Mouse (Mus musculus) myocyte (in vitro differentiated cells): ENCODE data around the gene Cdkn1b. TPM values are rescaled to one million over a fixed set of nuclear protein-coding genes. Genes with fewer than 3 reads are reported as not detected.
A peak's percentile ranks its signal among the peaks of the same experiment; 100 is the strongest.

Source experiments
- H3K27me3 ChIP-seq: one replicate; pipeline ENCODE4 v1.6.1; 2011; ENCODE audit not compliant: control insufficient read depth, insufficient read depth, insufficient read length
- H3K36me3 ChIP-seq: one replicate; pipeline ENCODE4 v1.6.1; 2011; ENCODE audit not compliant: control insufficient read depth, insufficient read depth
- H3K4me2 ChIP-seq: one replicate; pipeline ENCODE4 v1.6.1; 2011; ENCODE audit warnings: low read depth, control low read depth
- H3K4me3 ChIP-seq: one replicate; pipeline ENCODE4 v1.5.1; 2011; ENCODE audit warnings: mild to moderate bottlenecking, control low read depth, moderate library complexity
- H3K79me2 ChIP-seq: one replicate; pipeline ENCODE4 v1.6.1; 2011; ENCODE audit not compliant: control insufficient read depth, insufficient read depth
- H3ac ChIP-seq: one replicate; pipeline ENCODE4 v1.6.1; 2011; ENCODE audit not compliant: control insufficient read depth, insufficient read length
- CEBPB ChIP-seq: IDR thresholded peaks from 2 replicates; pipeline ENCODE4 v1.6.1; 2011; ENCODE audit warnings: mild to moderate bottlenecking, moderate library complexity; ENCODE audit not compliant: poor library complexity, insufficient read depth, severe bottlenecking
- E2F4 ChIP-seq: IDR thresholded peaks from one replicate; pipeline ENCODE4 v1.6.1; 2011; ENCODE audit warnings: mild to moderate bottlenecking, control low read depth, moderate library complexity; ENCODE audit not compliant: insufficient read depth
- MAX ChIP-seq: IDR thresholded peaks from one replicate; pipeline ENCODE4 v1.6.1; 2011; ENCODE audit warnings: low read depth, mild to moderate bottlenecking, control low read depth
- MYOD1 ChIP-seq, 3 experiments: IDR thresholded peaks; one replicate each; pipeline ENCODE4 v1.6.1; 2011; ENCODE audit warnings: control low read depth in 2 of 3, low read depth in 2 of 3, mild to moderate bottlenecking in 2 of 3, moderate library complexity in 1 of 3; ENCODE audit not compliant: insufficient read length in 2 of 3, control insufficient read depth in 1 of 3
- MYOG ChIP-seq, 3 experiments: IDR thresholded peaks; one replicate each; pipeline ENCODE4 v1.6.1; 2011; ENCODE audit warnings: control low read depth in 2 of 3, low read depth in 2 of 3, mild to moderate bottlenecking in 2 of 3; ENCODE audit not compliant: insufficient read length in 2 of 3, control insufficient read depth in 1 of 3, insufficient read depth in 1 of 3
- POLR2A ChIP-seq: IDR thresholded peaks from one replicate; pipeline ENCODE4 v1.6.1; 2011; ENCODE audit warnings: low read depth, mild to moderate bottlenecking, control low read depth, moderate library complexity; ENCODE audit not compliant: insufficient read length
- POLR2AphosphoS2 ChIP-seq: IDR thresholded peaks from one replicate; pipeline ENCODE4 v1.6.1; 2011; ENCODE audit warnings: low read depth, control low read depth; ENCODE audit not compliant: insufficient read length
- REST ChIP-seq: IDR thresholded peaks from one replicate; pipeline ENCODE4 v1.6.1; 2011; ENCODE audit warnings: mild to moderate bottlenecking, control low read depth, moderate library complexity; ENCODE audit not compliant: insufficient read depth, insufficient read length
- SRF ChIP-seq: IDR thresholded peaks from one replicate; pipeline ENCODE4 v1.6.1; 2011; ENCODE audit warnings: low read depth; ENCODE audit not compliant: control insufficient read depth, insufficient read length
- TCF12 ChIP-seq: IDR thresholded peaks from one replicate; pipeline ENCODE4 v1.6.1; 2011; ENCODE audit warnings: mild to moderate bottlenecking, control low read depth; ENCODE audit not compliant: poor library complexity, insufficient read depth, severe bottlenecking
- TCF3 ChIP-seq: IDR thresholded peaks from one replicate; pipeline ENCODE4 v1.6.1; 2011; ENCODE audit warnings: low read depth, control low read depth; ENCODE audit not compliant: insufficient read length
- USF1 ChIP-seq: IDR thresholded peaks from one replicate; pipeline ENCODE4 v1.6.1; 2011; ENCODE audit warnings: low read depth, mild to moderate bottlenecking, control low read depth, moderate library complexity
- polyA plus RNA-seq: library from polyadenylated mRNA; unstranded; fragments of >200 nt; fragmentation: generic; extraction: Trizol; gene quantifications from one replicate; pipeline ENCODE4 v1.2.1, GENCODE M21; 2012; ENCODE audit warnings: missing spikeins

Cdkn1b gene
- polyA plus RNA-seq, 1 experiment: 27.7 TPM

DNA sequence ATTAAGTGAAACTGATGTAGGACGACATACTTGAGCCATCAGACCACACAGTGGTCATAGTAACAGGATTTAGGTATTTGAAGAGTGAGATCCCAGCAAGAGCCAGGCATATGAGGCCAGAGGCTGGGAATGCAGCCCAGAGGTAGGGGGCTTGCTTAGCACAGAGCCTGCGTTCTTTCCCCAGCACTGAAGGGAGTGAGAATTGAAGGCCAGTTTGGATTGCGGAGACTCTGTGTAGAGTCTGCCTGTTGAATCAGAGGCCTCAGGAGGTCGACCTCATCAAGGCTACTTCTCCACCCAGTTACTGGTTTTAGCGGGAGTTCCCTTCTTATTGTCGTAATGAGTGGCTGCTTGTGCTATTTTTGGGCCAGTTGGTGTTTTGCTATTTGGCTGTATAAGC is 25.9 kb downstream of the Cdkn1b start:
- no peak overlapping the region for H3K4me3 ChIP-seq
- peaks cover 38% of the 10 kb centered on the region for H3K79me2 ChIP-seq
- no peak overlapping the region for H3ac ChIP-seq
- H3K4me2 ChIP-seq: peak overlapping the region; percentile 47
- TF ChIP-seq REST: no peak
- TF ChIP-seq MYOG (IDR thresholded peaks at IDR 0.05; ENCODE audit: control insufficient read depth in 1 of 3, insufficient read depth in 1 of 3, insufficient read length in 2 of 3, low read depth in 2 of 3): no peak
- no peak for TF ChIP-seq SRF
- no peak for TF ChIP-seq TCF3
- no peak for TF ChIP-seq MYOD1 (IDR thresholded peaks at IDR 0.05; ENCODE audit: control insufficient read depth in 1 of 3, insufficient read length in 2 of 3, low read depth in 2 of 3)
- no peak for TF ChIP-seq POLR2A
- no peak for TF ChIP-seq USF1
- TF ChIP-seq CEBPB: no peak
- no peak for TF ChIP-seq POLR2AphosphoS2
- TF ChIP-seq MAX: no peak
- H3K36me3 ChIP-seq: peaks cover 7% of the 10 kb centered on the region
- no peaks in the 10 kb centered on the region for H3K27me3 ChIP-seq

DNA sequence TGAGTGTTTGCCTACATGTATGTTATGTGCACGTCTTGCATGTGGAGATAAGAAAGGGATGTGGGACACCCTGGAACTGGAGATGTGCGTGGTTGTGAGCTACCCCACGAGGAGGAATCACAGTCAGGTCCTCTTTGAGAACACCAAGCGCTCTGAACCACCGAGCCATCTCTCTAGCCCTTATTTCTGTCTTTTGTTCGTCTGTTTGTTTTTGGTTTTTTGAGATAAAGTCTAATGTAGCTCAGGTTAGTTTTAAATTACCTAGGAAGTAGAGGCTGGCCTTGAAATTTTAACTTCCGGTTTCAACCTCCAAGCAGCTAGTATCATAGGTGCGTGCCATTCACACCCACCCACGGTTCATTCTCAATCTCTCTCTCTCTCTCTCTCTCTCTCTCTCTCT is 26.7 kb downstream of the Cdkn1b start:
- Histone ChIP-seq H3K36me3 (no peaks in the 10 kb centered on the region), H3K79me2 (peaks cover 30% of the 10 kb centered on the region), H3K4me3 (no peak overlapping the region), H3K4me2 (peak overlapping the region; percentile 10), H3K27me3 (no peaks in the 10 kb centered on the region), H3ac (no peak overlapping the region)
- no peak for TF ChIP-seq CEBPB
- no peak for TF ChIP-seq POLR2A
- no peak for TF ChIP-seq TCF12
- TF ChIP-seq SRF: no peak
- no peak for TF ChIP-seq POLR2AphosphoS2
- TF ChIP-seq MYOG (IDR thresholded peaks at IDR 0.05; ENCODE audit: control insufficient read depth in 1 of 3, insufficient read depth in 1 of 3, insufficient read length in 2 of 3, low read depth in 2 of 3): no peak
- no peak for TF ChIP-seq MYOD1 (IDR thresholded peaks at IDR 0.05; ENCODE audit: control insufficient read depth in 1 of 3, insufficient read length in 2 of 3, low read depth in 2 of 3)

DNA sequence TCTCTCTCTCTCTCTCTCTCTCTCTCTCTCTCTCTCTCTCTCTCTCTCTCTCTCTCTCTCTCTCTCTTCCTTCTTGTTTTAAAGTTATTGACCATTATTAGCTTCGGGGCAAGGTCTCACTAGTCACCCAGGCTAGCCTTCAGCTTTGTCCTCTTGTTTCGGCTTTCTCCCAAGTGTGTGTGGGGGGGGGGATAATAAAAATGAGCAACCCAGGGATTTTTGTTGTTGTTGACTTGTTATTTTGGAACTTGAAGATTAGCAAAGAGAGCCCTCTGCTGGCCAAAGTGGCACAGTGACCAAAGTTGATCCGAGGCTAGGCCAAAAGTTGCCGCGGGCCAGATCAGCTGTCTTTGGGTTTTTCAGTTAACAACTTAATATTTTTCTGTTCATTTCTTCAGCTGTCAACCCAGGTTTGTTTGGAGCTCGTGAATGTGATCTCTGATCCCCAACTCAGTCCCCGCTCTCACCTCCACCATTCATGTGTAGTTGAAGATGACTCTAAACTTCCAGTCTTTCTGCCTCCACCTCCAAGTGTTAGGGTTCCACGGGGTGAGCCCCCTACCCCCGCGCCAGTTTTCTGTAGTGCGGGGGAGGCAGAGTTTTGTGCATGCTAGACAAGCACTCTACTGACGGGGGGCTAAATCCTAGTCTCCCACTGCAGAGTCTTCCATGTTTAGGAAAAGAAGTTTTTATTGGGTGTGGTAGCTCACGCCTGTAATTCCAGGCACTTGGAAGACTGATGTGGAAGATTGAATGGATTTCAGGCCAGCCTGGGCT is 27.3 kb downstream of the Cdkn1b start:
- no peak overlapping the region for H3K4me3 ChIP-seq
- TF ChIP-seq SRF (no peak), REST (no peak), POLR2A (no peak), MYOG (IDR thresholded peaks at IDR 0.05; ENCODE audit: control insufficient read depth in 1 of 3, insufficient read depth in 1 of 3, insufficient read length in 2 of 3, low read depth in 2 of 3) (no peak), MYOD1 (IDR thresholded peaks at IDR 0.05; ENCODE audit: control insufficient read depth in 1 of 3, insufficient read length in 2 of 3, low read depth in 2 of 3) (no peak), TCF3 (no peak), USF1 (no peak), E2F4 (no peak), TCF12 (no peak), POLR2AphosphoS2 (no peak), CEBPB (no peak), MAX (no peak)

DNA sequence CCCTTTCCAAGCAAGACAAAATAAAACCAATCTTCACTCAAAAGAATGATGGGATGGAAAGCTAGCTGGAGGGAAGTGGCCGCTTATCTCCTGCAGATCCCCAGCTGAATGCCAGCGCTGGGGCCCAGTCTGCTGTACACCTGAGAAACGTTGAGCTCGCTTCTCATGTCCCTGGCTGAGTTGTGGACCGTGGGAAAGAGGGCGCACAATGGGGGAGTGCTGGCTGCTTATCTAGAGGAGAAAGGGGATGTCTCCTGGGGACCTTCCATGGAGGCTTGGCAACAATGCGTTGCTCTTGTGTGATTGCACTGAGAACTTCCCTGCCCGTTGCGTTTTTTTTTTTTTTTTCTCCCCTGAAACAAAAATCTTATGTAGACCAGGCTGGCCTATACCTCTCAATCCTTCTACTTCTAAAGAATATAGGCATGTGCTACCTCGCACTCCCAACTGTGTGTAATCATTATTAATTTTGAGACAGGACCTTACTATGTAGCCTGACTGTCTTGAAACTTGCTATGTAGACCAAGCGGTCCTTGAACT is 28.4 kb downstream of the Cdkn1b start:
- Histone ChIP-seq H3K4me3 (no peak overlapping the region), H3K27me3 (no peaks in the 10 kb centered on the region), H3K4me2 (no peak overlapping the region), H3K36me3 (no peaks in the 10 kb centered on the region), H3K79me2 (peaks cover 17% of the 10 kb centered on the region), H3ac (no peak overlapping the region)
- TF ChIP-seq TCF3 (no peak), SRF (no peak)

More for the DNA sequence above, 27.3 kb downstream of the Cdkn1b start:
- no peaks in the 10 kb centered on the region for H3K27me3 ChIP-seq
- peaks cover 24% of the 10 kb centered on the region for H3K79me2 ChIP-seq
- H3ac ChIP-seq: no peak overlapping the region
- peak overlapping the region; percentile 47 for H3K4me2 ChIP-seq
- no peaks in the 10 kb centered on the region for H3K36me3 ChIP-seq

DNA sequence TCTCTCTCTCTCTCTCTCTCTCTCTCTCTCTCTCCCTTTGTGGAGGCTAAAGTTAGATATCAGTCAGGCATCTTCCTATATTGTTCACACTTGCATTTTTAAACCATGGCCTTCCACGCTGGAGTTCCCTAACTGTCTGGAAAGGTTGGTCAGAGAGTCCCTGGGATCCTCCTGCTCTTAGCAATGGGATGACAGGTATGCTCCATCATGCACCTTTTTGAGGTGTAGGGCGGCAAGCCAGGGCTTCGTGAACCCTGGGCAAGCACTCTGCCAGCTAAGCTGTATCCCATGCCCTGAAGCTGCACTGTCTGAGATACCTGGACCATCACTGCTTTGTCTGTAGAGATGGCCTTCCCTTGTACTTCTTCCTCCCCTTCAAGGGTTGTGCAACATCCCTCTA is 29.0 kb downstream of the Cdkn1b start:
- Histone ChIP-seq H3K27me3 (no peaks in the 10 kb centered on the region), H3K4me3 (no peak overlapping the region), H3ac (no peak overlapping the region), H3K79me2 (peaks cover 17% of the 10 kb centered on the region), H3K4me2 (no peak overlapping the region), H3K36me3 (no peaks in the 10 kb centered on the region)
- TF ChIP-seq TCF12 (no peak), SRF (no peak), USF1 (no peak), REST (no peak), POLR2A (no peak), MYOD1 (IDR thresholded peaks at IDR 0.05; ENCODE audit: control insufficient read depth in 1 of 3, insufficient read length in 2 of 3, low read depth in 2 of 3) (no peak)
